Mouse (Mus musculus) heart, embryonic 10.5 days (tissue): Measurements from ENCODE around the gene Phactr2. TPM values are rescaled to one million over a fixed set of nuclear protein-coding genes. Genes with fewer than 3 reads are reported as not detected.

Experiments
- DNase-seq: peaks from one replicate; pipeline ENCODE4 v3.0.0-alpha.2; 2017; ENCODE audit warnings: low spot score
- H3K27ac ChIP-seq: fragments of 300-500 bp; sonication (generic); 2 replicates; pipeline ENCODE4 v1.5.1; 2016; ENCODE audit warnings: mild to moderate bottlenecking
- H3K27me3 ChIP-seq: fragments of 300-500 bp; sonication (generic); 2 replicates; pipeline ENCODE4 v1.6.1; 2016; ENCODE audit warnings: mild to moderate bottlenecking; ENCODE audit not compliant: poor library complexity, insufficient read depth, severe bottlenecking
- H3K36me3 ChIP-seq: fragments of 300-500 bp; sonication (generic); 2 replicates; pipeline ENCODE4 v1.6.1; 2016; ENCODE audit warnings: mild to moderate bottlenecking, moderate library complexity
- H3K4me1 ChIP-seq: fragments of 300-500 bp; sonication (generic); 2 replicates; pipeline ENCODE4 v1.6.1; 2016; ENCODE audit warnings: mild to moderate bottlenecking
- H3K4me3 ChIP-seq: fragments of 300-500 bp; sonication (generic); 2 replicates; pipeline ENCODE4 v1.5.1; 2016; ENCODE audit warnings: mild to moderate bottlenecking, moderate library complexity
- H3K9me3 ChIP-seq: fragments of 300-500 bp; sonication (generic); 2 replicates; pipeline ENCODE4 v1.6.1; 2016; ENCODE audit warnings: mild to moderate bottlenecking, moderate library complexity
- WGBS: fragments of 180-500 bp; shearing (Covaris S2); methylation state at CpG from one replicate; pipeline ENCODE4 v1.1.7; 2016; 5-methylcytosine and 5-hydroxymethylcytosine counted together
- polyA plus RNA-seq: library from polyadenylated mRNA; unstranded; fragments of >200 nt; fragmentation: Nextera tagmentation; extraction: Ambion mirVana; gene quantifications from 2 replicates; pipeline ENCODE4 v1.2.1, GENCODE M21; 2016

Gene Phactr2
- polyA plus RNA-seq, 1 experiment from 2014 or later: 53.3 TPM

GRCm38 (mm10) chr10:13232443-13233142, 241.6 kb downstream of the Phactr2 start:
- Histone ChIP-seq H3K4me3 (no peak overlapping the region), H3K9me3 (no peaks in the 10 kb centered on the region), H3K4me1 (peaks cover 24% of the 10 kb centered on the region), H3K27me3 (no peaks in the 10 kb centered on the region), H3K36me3 (peaks cover 56% of the 10 kb centered on the region), H3K27ac (peak overlapping the region; percentile 76)
- no peak for DNase-seq
- WGBS: 62% methylated on average over 9 of the region's 9 CpGs

- Histone ChIP-seq H3K4me3 (no peak overlapping the region), H3K27ac (0 out of 2 replicates have a peak overlapping the region, but pooled peaks have one; percentile 60), H3K36me3 (peaks cover 55% of the 10 kb centered on the region), H3K4me1 (peaks cover 24% of the 10 kb centered on the region), H3K9me3 (no peaks in the 10 kb centered on the region), H3K27me3 (no peaks in the 10 kb centered on the region)
- WGBS: 86% methylated on average over 7 of the region's 7 CpGs
- no peak for DNase-seq
These were observed 243.5 kb downstream of the Phactr2 start for GRCm38 (mm10) chr10:13230716-13231115.

GRCm38 (mm10) chr10:13225377-13226063, 248.7 kb downstream of the Phactr2 start:
- 84% methylated on average over 7 of the region's 7 CpGs for WGBS
- H3K27me3 ChIP-seq: no peaks in the 10 kb centered on the region
- H3K9me3 ChIP-seq: no peaks in the 10 kb centered on the region
- no peak overlapping the region for H3K27ac ChIP-seq
- H3K36me3 ChIP-seq: peaks cover 69% of the 10 kb centered on the region
- DNase-seq: no peak
- H3K4me1 ChIP-seq: no peaks in the 10 kb centered on the region
- no peak overlapping the region for H3K4me3 ChIP-seq

- Histone ChIP-seq H3K4me1 (0 out of 2 replicates have a peak, but pooled peaks cover 4% of the 10 kb centered on the region), H3K9me3 (no peaks in the 10 kb centered on the region), H3K27me3 (no peaks in the 10 kb centered on the region), H3K36me3 (peaks cover 63% of the 10 kb centered on the region), H3K4me3 (no peak overlapping the region), H3K27ac (no peak overlapping the region)
- DNase-seq: no peak
- WGBS: 74% methylated on average over 3 of the region's 3 CpGs
These were observed 252.1 kb downstream of the Phactr2 start for GRCm38 (mm10) chr10:13222135-13222534.

- WGBS: 66% methylated on average over 1 of the region's 1 CpGs
- no peak for DNase-seq
- no peaks in the 10 kb centered on the region for H3K9me3 ChIP-seq
- H3K4me3 ChIP-seq: no peak overlapping the region
- no peaks in the 10 kb centered on the region for H3K27me3 ChIP-seq
- H3K4me1 ChIP-seq: 0 out of 2 replicates have a peak, but pooled peaks cover 4% of the 10 kb centered on the region
- H3K36me3 ChIP-seq: peaks cover 65% of the 10 kb centered on the region
- H3K27ac ChIP-seq: no peak overlapping the region
These were observed 254.2 kb downstream of the Phactr2 start for GRCm38 (mm10) chr10:13220061-13220460.

GRCm38 (mm10) chr10:13213956-13214355, 260.3 kb downstream of the Phactr2 start:
- Histone ChIP-seq H3K27ac (peak overlapping the region; percentile 69), H3K4me1 (peaks cover 51% of the 10 kb centered on the region), H3K36me3 (peaks cover 29% of the 10 kb centered on the region; the same call in 1 of the 2 replicates)

GRCm38 (mm10) chr10:13212829-13213228, 261.4 kb downstream of the Phactr2 start:
- DNase-seq: no peak
- H3K4me3 ChIP-seq: no peak overlapping the region
- H3K36me3 ChIP-seq: peaks cover 25% of the 10 kb centered on the region; the same call in 1 of the 2 replicates
- H3K27me3 ChIP-seq: no peaks in the 10 kb centered on the region
- WGBS: 57% methylated on average over 6 of the region's 6 CpGs
- H3K27ac ChIP-seq: peak overlapping the region; percentile 67
- peaks cover 51% of the 10 kb centered on the region for H3K4me1 ChIP-seq
- no peaks in the 10 kb centered on the region for H3K9me3 ChIP-seq

More at GRCm38 (mm10) chr10:13213956-13214355, 260.3 kb downstream of the Phactr2 start:
- H3K4me3 ChIP-seq: no peak overlapping the region
- WGBS: 53% methylated on average over 12 of the region's 12 CpGs
- DNase-seq: no peak
- no peaks in the 10 kb centered on the region for H3K27me3 ChIP-seq
- H3K9me3 ChIP-seq: no peaks in the 10 kb centered on the region

GRCm38 (mm10) chr10:13212326-13212725, 261.9 kb downstream of the Phactr2 start:
- peaks cover 20% of the 10 kb centered on the region; the same call in 1 of the 2 replicates for H3K36me3 ChIP-seq

GRCm38 (mm10) chr10:13209930-13210637, 264.1 kb downstream of the Phactr2 start:
- 0 out of 2 replicates have a peak, but pooled peaks cover 9% of the 10 kb centered on the region for H3K36me3 ChIP-seq
- peak overlapping the region; percentile 30 for H3K27ac ChIP-seq
- H3K4me3 ChIP-seq: no peak overlapping the region
- no peak for DNase-seq
- H3K27me3 ChIP-seq: no peaks in the 10 kb centered on the region
- peaks cover 46% of the 10 kb centered on the region for H3K4me1 ChIP-seq
- 37% methylated on average over 8 of the region's 8 CpGs for WGBS
- no peaks in the 10 kb centered on the region for H3K9me3 ChIP-seq

More at GRCm38 (mm10) chr10:13212326-13212725, 261.9 kb downstream of the Phactr2 start:
- no peak for DNase-seq
- WGBS: 81% methylated on average over 9 of the region's 9 CpGs
- Histone ChIP-seq H3K27me3 (no peaks in the 10 kb centered on the region), H3K4me1 (peaks cover 46% of the 10 kb centered on the region), H3K4me3 (no peak overlapping the region), H3K9me3 (no peaks in the 10 kb centered on the region), H3K27ac (peak overlapping the region; percentile 67)

- H3K36me3 ChIP-seq: 0 out of 2 replicates have a peak, but pooled peaks cover 9% of the 10 kb centered on the region
- no peaks in the 10 kb centered on the region for H3K27me3 ChIP-seq
- H3K4me3 ChIP-seq: no peak overlapping the region
- H3K27ac ChIP-seq: peak overlapping the region; percentile 64; the same call in 1 of the 2 replicates
- WGBS: 79% methylated on average over 3 of the region's 3 CpGs
- H3K4me1 ChIP-seq: peaks cover 45% of the 10 kb centered on the region
- DNase-seq: no peak
- H3K9me3 ChIP-seq: no peaks in the 10 kb centered on the region
These were observed 264.7 kb downstream of the Phactr2 start for GRCm38 (mm10) chr10:13209506-13209905.

- Histone ChIP-seq H3K4me3 (no peak overlapping the region), H3K27ac (peak overlapping the region; percentile 64; the same call in 1 of the 2 replicates), H3K4me1 (peaks cover 41% of the 10 kb centered on the region), H3K27me3 (no peaks in the 10 kb centered on the region), H3K36me3 (0 out of 2 replicates have a peak, but pooled peaks cover 9% of the 10 kb centered on the region), H3K9me3 (no peaks in the 10 kb centered on the region)
- DNase-seq: no peak
- WGBS: 91% methylated on average over 4 of the region's 4 CpGs
These were observed 265.2 kb downstream of the Phactr2 start for GRCm38 (mm10) chr10:13209061-13209460.

- H3K27ac ChIP-seq: no peak overlapping the region
These were observed 272.4 kb downstream of the Phactr2 start for GRCm38 (mm10) chr10:13201741-13202293.

More at GRCm38 (mm10) chr10:13201741-13202293, 272.4 kb downstream of the Phactr2 start:
- H3K36me3 ChIP-seq: no peaks in the 10 kb centered on the region
- 88% methylated on average over 6 of the region's 6 CpGs for WGBS
- no peak overlapping the region for H3K4me3 ChIP-seq
- H3K4me1 ChIP-seq: no peaks in the 10 kb centered on the region
- H3K27me3 ChIP-seq: no peaks in the 10 kb centered on the region
- DNase-seq: no peak
- no peaks in the 10 kb centered on the region for H3K9me3 ChIP-seq
